In the genomic region with DNA sequence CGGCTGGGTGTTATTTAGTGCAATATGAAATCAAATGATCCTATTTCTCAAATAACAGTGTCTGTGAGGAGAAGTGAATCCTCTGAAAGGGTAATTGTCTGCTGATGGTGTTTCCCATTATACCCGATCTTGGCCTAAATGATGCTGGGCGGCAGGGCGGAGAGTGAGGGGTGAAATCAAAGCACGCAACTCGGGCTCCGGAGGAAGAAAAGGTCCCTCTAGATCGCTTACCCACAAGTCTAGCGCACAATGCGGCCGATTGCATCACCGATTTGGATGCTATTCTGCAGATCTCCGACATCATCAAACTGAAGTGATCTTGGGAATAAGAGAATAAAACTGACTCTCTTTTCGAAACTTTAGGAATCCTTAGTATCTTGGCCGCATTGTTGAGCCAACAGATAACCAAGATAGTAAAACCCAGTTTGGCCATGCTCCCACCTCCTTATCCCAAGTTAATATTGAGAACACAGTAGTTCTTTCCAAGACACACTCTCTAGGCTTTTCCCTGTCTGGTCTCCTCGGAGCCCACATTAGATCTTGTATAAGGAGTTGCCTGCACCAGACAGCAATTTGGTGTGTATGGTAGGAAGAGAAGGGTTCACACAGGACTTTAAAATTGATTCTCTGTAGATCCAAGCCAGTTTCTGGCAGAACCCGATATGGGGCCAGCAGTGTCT, we compare ENCODE assay signal across 13 mouse cellular contexts. TPM values are rescaled to one million over a fixed set of nuclear protein-coding genes. Genes with fewer than 3 reads are reported as not detected.
DNase-seq lines count a peak whose midpoint lies in the region; ATAC-seq lines count a peak whose summit lies in the region.
"Had no signal": no experiment of that assay in that cellular context is flagged by ENCODE, and none has a peak within 500 bp of the region (broad histone marks: within the 10 kb centered on the region; RNA-seq: fewer than 3 reads in every experiment).

No protein-coding gene starts in this region.

- peak; percentile 26 to 27 for DNase-seq in right cerebral cortex, postnatal 10 days (ENCODE audit: low spot score in 2 of 2)
- DNase-seq in right cerebral cortex, adult 2 months (ENCODE audit: low spot score in 2 of 2) = no peak
- DNase-seq in forebrain, embryonic 14.5 days (ENCODE audit: low spot score) = no peak
- DNase-seq in urinary bladder, postnatal 14 days (ENCODE audit: low spot score) = no peak
- DNase-seq in MN1 (ENCODE audit: low spot score) = no peak
- DNase-seq: kidney, adult 8-10 months; right cerebral cortex, postnatal 14 days had no signal

- no peaks in the 10 kb centered on the region for H3K36me3 ChIP-seq in forebrain, embryonic 14.5 days (ENCODE audit: control insufficient read depth, insufficient read depth, low read length)
- H3K36me3 ChIP-seq in midbrain, embryonic 13.5 days = no peaks in the 10 kb centered on the region
- H3K36me3 ChIP-seq: heart, embryonic 13.5 days; liver, embryonic 15.5 days; stomach, embryonic 15.5 days had no signal

- WGBS in forebrain, embryonic 14.5 days = 3% methylated on average over 17 of the region's 17 CpGs
- 4% methylated on average over 17 of the region's 17 CpGs for WGBS in midbrain, embryonic 13.5 days

- peak overlapping the region; percentile 54; the same call in 1 of the 2 replicates for H3K4me2 ChIP-seq in forebrain, embryonic 14.5 days (ENCODE audit: low read length)
- H3K4me2 ChIP-seq in midbrain, embryonic 13.5 days (replicated peaks) = peak overlapping the region; percentile 54
- H3K4me2 ChIP-seq: heart, embryonic 13.5 days; liver, embryonic 15.5 days; stomach, embryonic 15.5 days had no signal

- H3K9ac ChIP-seq in forebrain, embryonic 14.5 days (ENCODE audit: low read length) = no peak overlapping the region
- peak overlapping the region; percentile 62 for H3K9ac ChIP-seq in midbrain, embryonic 13.5 days (replicated peaks)
- H3K9ac ChIP-seq: heart, embryonic 13.5 days; liver, embryonic 15.5 days; stomach, embryonic 15.5 days had no signal

- no peak for ATAC-seq in forebrain, embryonic 14.5 days
- no peak for ATAC-seq in midbrain, embryonic 13.5 days
- ATAC-seq in erythroid progenitor cell, adult 5-6 weeks (replicated peaks; ENCODE audit: low FRiP score, poor library complexity, severe bottlenecking) = no peak

- peaks cover 18% of the 10 kb centered on the region for H3K4me1 ChIP-seq in forebrain, embryonic 14.5 days (ENCODE audit: control insufficient read depth, insufficient read depth, low read length)
- H3K4me1 ChIP-seq in midbrain, embryonic 13.5 days (replicated peaks) = peaks cover 69% of the 10 kb centered on the region
- H3K4me1 ChIP-seq: liver, embryonic 15.5 days had no signal

- H3K4me3 ChIP-seq in forebrain, embryonic 14.5 days (ENCODE audit: low read depth, low read length) = 0 out of 2 replicates have a peak overlapping the region, but pooled peaks have one; percentile 2
- peak overlapping the region; percentile 39 for H3K4me3 ChIP-seq in midbrain, embryonic 13.5 days (replicated peaks)
- H3K4me3 ChIP-seq: heart, embryonic 13.5 days; liver, embryonic 15.5 days; stomach, embryonic 15.5 days had no signal

- no peaks in the 10 kb centered on the region for H3K9me3 ChIP-seq in forebrain, embryonic 14.5 days (replicated peaks; ENCODE audit: control insufficient read depth, low read length)
- H3K9me3 ChIP-seq in midbrain, embryonic 13.5 days = no peaks in the 10 kb centered on the region
- H3K9me3 ChIP-seq: heart, embryonic 13.5 days; liver, embryonic 15.5 days; stomach, embryonic 15.5 days had no signal

- H3K27ac ChIP-seq in forebrain, embryonic 14.5 days (ENCODE audit: low read depth, low read length) = no peak overlapping the region; the same call in 1 of the 2 replicates
- peak overlapping the region; percentile 91 for H3K27ac ChIP-seq in midbrain, embryonic 13.5 days
- H3K27ac ChIP-seq: heart, embryonic 13.5 days; liver, embryonic 15.5 days; stomach, embryonic 15.5 days had no signal

- H3K27me3 ChIP-seq in forebrain, embryonic 14.5 days (replicated peaks; ENCODE audit: control insufficient read depth, insufficient read depth, low read length) = peaks cover 58% of the 10 kb centered on the region
- H3K27me3 ChIP-seq in midbrain, embryonic 13.5 days = peaks cover 84% of the 10 kb centered on the region
- H3K27me3 ChIP-seq: CH12.LX had no signal

RNA-seq across cellular contexts. Expression of gene Kiz, which starts 18.7 kb away (rescaled TPM):
- 28.7 and 30.5 TPM in 2 replicates for polyA plus RNA-seq in forebrain, embryonic 14.5 days (2014; fragmentation: Nextera tagmentation; extraction: Ambion mirVana)
- polyA plus RNA-seq in midbrain, embryonic 13.5 days (2015; fragmentation: Nextera tagmentation; extraction: Ambion mirVana) = 33.5 and 34.9 TPM in 2 replicates
- 28.1 and 32.4 TPM in 2 replicates for total RNA-seq in erythroid progenitor cell, adult 5-6 weeks (2015; ENCODE audit: low replicate concordance)
- total RNA-seq in erythroid progenitor cell, adult 5-6 weeks (2017; ENCODE audit: low replicate concordance) = 25.7 and 41.7 TPM in 2 replicates

Comparison
In these comparisons a context has a peak if more than half of its experiments do, and no peak if none do; other contexts are left out.
1. DNase-seq: peak in right cerebral cortex, postnatal 10 days (2 of 2); none in right cerebral cortex, adult 2 months (0 of 2), forebrain, embryonic 14.5 days (single experiment), urinary bladder, postnatal 14 days (single experiment) and MN1 (single experiment).